Mouse (Mus musculus) kidney, postnatal 0 days (tissue): ENCODE results near the gene Tfam. TPM values are rescaled to one million over a fixed set of nuclear protein-coding genes. Genes with fewer than 3 reads are reported as not detected.
A peak's percentile ranks its signal among the peaks of the same experiment; 100 is the strongest.

ENCODE experiments used
- ATAC-seq: fragments of 200-750 bp; cut with Nextera tagmentation; replicated peaks from 2 replicates; pipeline ENCODE4 v1.8.0; 2017; ENCODE audit warnings: low read depth, moderate number of reproducible peaks, moderate TSS enrichment, moderate library complexity; ENCODE audit not compliant: low FRiP score
- DNase-seq: peaks from one replicate; pipeline ENCODE4 v3.0.0-alpha.2; 2016; ENCODE audit warnings: low spot score
- H3K27ac ChIP-seq: fragments of 300-500 bp; sonication (generic); 2 replicates; pipeline ENCODE4 v1.5.1; 2014; ENCODE audit warnings: mild to moderate bottlenecking
- H3K27me3 ChIP-seq: fragments of 300-500 bp; sonication (generic); 2 replicates; pipeline ENCODE4 v1.6.1; 2014; ENCODE audit warnings: low read length, mixed read lengths; ENCODE audit not compliant: insufficient read depth
- H3K36me3 ChIP-seq: fragments of 300-500 bp; sonication (generic); 2 replicates; pipeline ENCODE4 v1.6.1; 2014; ENCODE audit warnings: low read length, mixed read lengths; ENCODE audit not compliant: insufficient read depth
- H3K4me1 ChIP-seq: fragments of 300-500 bp; sonication (generic); replicated peaks from 2 replicates; pipeline ENCODE4 v1.6.1; 2014; ENCODE audit warnings: antibody characterized with exemption, low read length, mixed read lengths; ENCODE audit not compliant: insufficient read depth
- H3K4me2 ChIP-seq: fragments of 300-500 bp; sonication (generic); 2 replicates; pipeline ENCODE4 v1.6.1; 2014; ENCODE audit warnings: mild to moderate bottlenecking, low read length, moderate library complexity, mixed read lengths
- H3K4me3 ChIP-seq: fragments of 300-500 bp; sonication (generic); replicated peaks from 2 replicates; pipeline ENCODE4 v1.5.1; 2014; ENCODE audit warnings: low read depth, low read length
- H3K9ac ChIP-seq: fragments of 300-500 bp; sonication (generic); 2 replicates; pipeline ENCODE4 v1.6.1; 2014; ENCODE audit warnings: low read depth, low read length
- H3K9me3 ChIP-seq: fragments of 300-500 bp; sonication (generic); replicated peaks from 2 replicates; pipeline ENCODE4 v1.6.1; 2016; ENCODE audit warnings: low read length, inconsistent platforms, mixed read lengths
- CTCF ChIP-seq: IDR thresholded peaks from 2 replicates; pipeline ENCODE4 v1.5.1; 2016; ENCODE audit warnings: antibody characterized with exemption, low read depth, mild to moderate bottlenecking, moderate library complexity
- WGBS: fragments of 180-500 bp; shearing (Covaris S2); extraction: QIAGEN DNeasy Blood & Tissue Kit; methylation state at CpG from one replicate; pipeline ENCODE4 v1.1.7; 2014; 5-methylcytosine and 5-hydroxymethylcytosine counted together
- polyA plus RNA-seq: library from polyadenylated mRNA; unstranded; fragments of >200 nt; fragmentation: Nextera tagmentation; extraction: Ambion mirVana; gene quantifications from 2 replicates; pipeline ENCODE4 v1.2.1, GENCODE M21; 2015

Tfam gene
- polyA plus RNA-seq, 1 experiment from 2014 or later, result 75.2 TPM

DNA sequence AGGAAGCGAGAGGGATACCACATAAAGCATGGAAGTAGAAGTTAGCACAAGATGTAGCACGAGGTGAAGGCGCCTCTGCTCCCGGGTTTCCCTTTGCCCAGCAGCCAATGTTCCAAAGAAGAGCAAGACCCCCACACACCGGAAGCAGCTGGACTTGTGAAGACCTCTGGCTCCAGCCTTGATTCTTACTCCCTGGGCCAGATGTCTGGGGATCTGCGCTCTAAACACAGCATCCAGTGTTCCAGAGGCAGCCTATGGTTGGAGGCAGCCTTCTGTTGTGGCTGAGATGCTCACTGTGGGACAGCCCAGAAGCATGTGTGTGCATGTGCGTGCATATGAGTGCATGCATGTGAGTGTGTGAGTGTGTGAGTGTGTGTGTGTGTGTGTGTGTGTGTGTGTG lies 43.4 kb downstream of the Tfam start:
- peaks cover 8% of the 10 kb centered on the region for H3K9me3 ChIP-seq
- no peak overlapping the region for H3K4me3 ChIP-seq
- ATAC-seq, result no peak
- no peak overlapping the region for H3K4me2 ChIP-seq
- no peak overlapping the region for H3K9ac ChIP-seq
- 0 out of 2 replicates have a peak overlapping the region, but pooled peaks have one; percentile 8 for H3K27ac ChIP-seq
- no peak for TF ChIP-seq CTCF
- H3K4me1 ChIP-seq, result peaks cover 7% of the 10 kb centered on the region; the same call in 1 of the 2 replicates
- WGBS, result 69% methylated on average over 7 of the region's 7 CpGs
- H3K36me3 ChIP-seq, result no peaks in the 10 kb centered on the region
- H3K27me3 ChIP-seq, result no peaks in the 10 kb centered on the region
- no peak for DNase-seq

DNA sequence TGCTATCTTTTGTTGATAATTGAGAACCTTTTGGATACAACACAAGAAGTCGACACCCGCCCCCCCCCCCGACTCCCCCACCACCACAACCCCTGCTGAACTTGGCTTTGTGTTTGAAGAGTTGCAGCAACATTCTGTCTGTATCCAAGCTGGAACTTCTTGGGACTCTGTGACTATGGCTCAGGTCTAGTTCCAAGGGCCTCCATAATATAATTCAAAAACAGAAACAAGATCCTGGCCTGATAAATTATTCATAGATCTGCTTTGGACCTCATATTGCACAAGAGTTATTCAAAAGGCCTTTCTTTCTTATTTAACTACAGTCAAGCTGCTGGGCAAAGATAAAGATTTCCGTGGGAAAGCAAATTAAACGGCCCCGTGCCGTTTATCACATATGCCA lies 44.8 kb downstream of the Tfam start:
- 54% methylated on average over 7 of the region's 7 CpGs for WGBS
- no peaks in the 10 kb centered on the region for H3K27me3 ChIP-seq
- H3K36me3 ChIP-seq, result no peaks in the 10 kb centered on the region
- peak; percentile 62 for DNase-seq
- ATAC-seq, result no peak
- no peak overlapping the region for H3K4me3 ChIP-seq
- H3K9me3 ChIP-seq, result peaks cover 8% of the 10 kb centered on the region
- peak overlapping the region; percentile 58; the same call in 1 of the 2 replicates for H3K27ac ChIP-seq
- no peak overlapping the region for H3K9ac ChIP-seq
- H3K4me2 ChIP-seq, result no peak overlapping the region
- H3K4me1 ChIP-seq, result peaks cover 7% of the 10 kb centered on the region
- no peak for TF ChIP-seq CTCF

DNA sequence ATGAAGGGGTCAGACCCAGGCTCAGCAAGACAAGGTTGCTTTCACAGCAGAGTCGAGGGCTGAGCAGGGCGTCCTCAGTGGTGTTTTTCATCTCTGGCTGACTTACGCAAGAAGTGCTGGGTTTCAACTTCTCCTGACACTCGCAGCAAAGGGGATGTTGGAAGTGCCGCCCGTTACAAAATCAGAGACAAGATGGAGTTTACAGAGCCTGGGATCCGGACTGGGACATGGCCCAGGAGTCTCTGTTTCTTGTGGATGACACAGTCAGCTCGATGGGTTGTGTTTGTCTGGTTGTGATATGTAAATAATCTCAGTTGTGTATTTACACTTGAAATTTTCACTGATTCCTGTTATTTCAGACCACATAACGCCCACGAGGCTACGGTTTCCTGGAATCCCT lies 45.2 kb downstream of the Tfam start:
- Histone ChIP-seq H3K4me1 (peaks cover 7% of the 10 kb centered on the region), H3K27ac (peak overlapping the region; percentile 58), H3K27me3 (no peaks in the 10 kb centered on the region), H3K4me2 (no peak overlapping the region), H3K36me3 (no peaks in the 10 kb centered on the region), H3K4me3 (no peak overlapping the region), H3K9ac (no peak overlapping the region), H3K9me3 (peaks cover 8% of the 10 kb centered on the region)
- ATAC-seq (no peak), DNase-seq (peak; percentile 66)
- WGBS, result 49% methylated on average over 11 of the region's 11 CpGs
- no peak for TF ChIP-seq CTCF

DNA sequence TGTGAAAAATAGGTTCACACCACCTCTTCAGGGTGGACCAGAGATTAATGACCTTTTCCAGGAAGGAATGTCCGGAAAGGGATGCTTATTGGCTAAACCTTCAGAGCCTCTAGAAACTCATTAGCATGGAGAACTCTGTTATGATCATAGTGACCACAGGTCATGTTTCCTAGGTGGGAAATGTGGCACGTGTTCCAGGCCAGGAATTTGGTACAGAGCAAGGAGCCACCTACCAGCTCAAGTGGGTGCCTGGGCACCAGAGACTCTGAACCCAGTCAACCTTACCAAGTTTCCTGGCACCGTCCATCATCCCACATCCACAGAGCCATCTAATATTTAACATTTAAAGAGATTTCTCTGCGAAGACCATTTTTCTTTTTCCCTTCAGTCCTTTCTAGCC lies 49.4 kb downstream of the Tfam start:
- Histone ChIP-seq H3K4me1 (no peaks in the 10 kb centered on the region; the same call in 1 of the 2 replicates), H3K27me3 (no peaks in the 10 kb centered on the region), H3K4me2 (no peak overlapping the region), H3K9ac (no peak overlapping the region), H3K27ac (no peak overlapping the region), H3K36me3 (no peaks in the 10 kb centered on the region), H3K4me3 (no peak overlapping the region), H3K9me3 (peaks cover 8% of the 10 kb centered on the region)
- 71% methylated on average over 4 of the region's 4 CpGs for WGBS
- no peak for DNase-seq
- no peak for ATAC-seq
- no peak for TF ChIP-seq CTCF

DNA sequence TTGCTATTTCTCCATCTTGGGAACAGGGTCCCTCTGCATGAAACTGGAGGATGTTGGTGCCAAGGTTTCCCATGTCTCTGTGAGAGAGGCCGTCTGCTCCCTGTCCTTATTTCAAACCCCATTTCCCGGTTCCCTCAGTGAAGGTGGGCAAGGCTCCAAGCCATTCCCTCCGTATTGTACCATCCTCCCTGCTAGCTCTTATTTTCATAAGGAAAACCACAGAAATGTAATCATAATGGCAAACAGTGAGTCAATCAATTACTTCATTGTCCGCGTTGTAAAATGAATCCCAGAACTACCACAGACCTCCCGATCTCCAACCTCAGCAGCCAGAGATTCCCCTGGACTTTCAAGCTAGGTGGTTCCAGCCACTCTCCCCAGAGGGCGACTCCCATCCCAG lies 53.0 kb downstream of the Tfam start:
- no peak for ATAC-seq
- WGBS, result 72% methylated on average over 7 of the region's 7 CpGs
- Histone ChIP-seq H3K9ac (no peak overlapping the region), H3K9me3 (no peaks in the 10 kb centered on the region), H3K36me3 (no peaks in the 10 kb centered on the region), H3K4me2 (no peak overlapping the region), H3K27me3 (no peaks in the 10 kb centered on the region), H3K4me1 (no peaks in the 10 kb centered on the region; the same call in 1 of the 2 replicates), H3K27ac (no peak overlapping the region), H3K4me3 (no peak overlapping the region)
- no peak for TF ChIP-seq CTCF
- no peak for DNase-seq

DNA sequence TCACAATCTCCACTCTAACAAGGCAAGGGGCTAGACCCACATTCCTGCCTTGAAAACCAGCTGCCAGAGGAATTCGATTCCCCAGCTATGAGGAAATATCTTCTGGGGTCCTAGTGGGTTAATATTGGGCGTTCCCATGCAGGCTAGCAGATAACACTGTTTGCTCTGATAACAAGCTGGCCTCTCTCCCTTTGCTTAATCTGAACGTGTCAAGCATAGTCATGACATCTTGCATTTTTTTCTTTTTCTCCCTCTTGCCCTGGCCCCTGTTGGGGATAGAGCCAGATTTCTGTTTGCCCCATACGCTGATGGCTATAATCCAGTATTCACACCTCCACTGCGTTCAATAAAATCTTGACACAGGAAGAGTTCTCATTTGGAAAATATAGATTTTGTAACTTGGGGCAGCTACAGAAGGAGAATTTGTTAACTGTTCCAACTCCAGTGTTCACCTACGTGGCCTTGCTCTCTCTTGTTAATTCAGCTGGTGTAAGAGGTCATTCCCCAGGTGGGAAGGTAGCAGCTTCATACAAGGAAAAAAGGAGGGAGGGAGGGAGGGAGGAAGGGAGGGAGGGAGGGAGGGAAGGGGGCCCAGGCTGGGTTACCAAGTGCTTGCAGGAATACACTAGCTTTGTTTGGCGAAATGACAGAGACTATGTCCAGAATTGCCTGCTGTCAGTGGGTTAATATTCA lies 54.6 kb downstream of the Tfam start:
- ATAC-seq (no peak), DNase-seq (no peak)
- TF ChIP-seq CTCF, result no peak

More for the DNA sequence above, 54.6 kb downstream of the Tfam start:
- no peaks in the 10 kb centered on the region for H3K36me3 ChIP-seq
- no peaks in the 10 kb centered on the region; the same call in 1 of the 2 replicates for H3K4me1 ChIP-seq
- H3K4me3 ChIP-seq, result no peak overlapping the region
- no peak overlapping the region for H3K9ac ChIP-seq
- WGBS, result 46% methylated on average over 7 of the region's 7 CpGs
- H3K27ac ChIP-seq, result no peak overlapping the region; the same call in 1 of the 2 replicates
- H3K4me2 ChIP-seq, result no peak overlapping the region
- H3K27me3 ChIP-seq, result no peaks in the 10 kb centered on the region
- H3K9me3 ChIP-seq, result no peaks in the 10 kb centered on the region
